Mouse (Mus musculus): ENCODE measurements around the gene Parva. TPM values are rescaled to one million over a fixed set of nuclear protein-coding genes. Genes with fewer than 3 reads are reported as not detected.

The Parva gene
- 78.5 and 80.0 TPM in 2 replicates for polyA plus RNA-seq (2015; fragmentation: Nextera tagmentation; extraction: Ambion mirVana)

DNA sequence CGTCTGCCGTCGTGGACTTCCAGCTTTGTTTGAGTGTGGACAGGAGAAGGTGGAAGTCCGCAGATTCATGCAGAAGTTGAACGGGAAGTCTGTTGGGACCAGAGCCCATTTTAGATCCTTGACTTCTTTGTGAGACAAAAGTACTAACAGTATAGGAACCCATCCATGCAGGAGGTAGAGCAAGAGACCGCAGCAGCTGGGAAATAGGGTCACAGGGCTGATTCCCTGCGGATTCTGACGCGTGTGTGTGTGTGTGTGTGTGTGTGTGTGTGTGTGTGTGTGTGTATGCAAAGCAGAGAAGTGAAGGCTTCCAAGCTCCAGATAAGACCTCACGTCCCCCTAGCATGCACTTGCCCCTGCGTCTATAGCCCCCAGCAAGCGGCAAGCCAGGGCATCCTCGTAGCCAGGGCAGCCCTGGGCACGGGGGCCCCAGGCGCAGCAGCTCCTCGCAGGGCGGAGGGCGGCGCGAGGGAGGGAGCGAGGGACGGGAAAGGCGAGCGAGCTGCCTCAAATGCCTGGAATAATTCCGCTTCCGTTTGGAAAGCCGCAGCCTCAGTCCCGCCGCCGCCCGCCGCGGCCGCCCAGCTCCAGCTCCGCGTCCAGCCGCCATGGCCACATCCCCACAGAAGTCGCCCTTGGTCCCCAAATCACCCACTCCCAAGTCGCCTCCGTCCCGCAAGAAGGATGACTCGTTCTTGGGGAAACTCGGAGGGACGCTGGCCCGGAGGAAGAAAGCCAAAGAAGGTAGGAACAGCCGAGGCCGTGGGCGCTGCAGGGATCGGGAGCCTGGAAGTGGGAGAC is at the start of gene Parva:
Gene Parva, plus strand, starts transcription at position 149 of the 801 bp plus-strand sequence.
- Histone ChIP-seq H3K9ac (ENCODE audit: low read depth, low read length) (peak within 1 kb of the TSS; percentile 97), H3K4me1 (ENCODE audit: control insufficient read depth, insufficient read depth, low read length) (peaks cover 16% of the 10 kb centered on the region), H3K36me3 (ENCODE audit: control insufficient read depth, insufficient read depth, low read length) (no peaks in the 10 kb centered on the region), H3K4me3 (ENCODE audit: low read length) (peak within 1 kb of the TSS; percentile 85), H3K27ac (ENCODE audit: low read length) (peak within 1 kb of the TSS; percentile 99), H3K27me3 (replicated peaks; ENCODE audit: control insufficient read depth, insufficient read depth, low read length) (no peaks in the 10 kb centered on the region), H3K9me3 (ENCODE audit: control insufficient read depth, low read length) (no peaks in the 10 kb centered on the region), H3K4me2 (ENCODE audit: low read depth, low read length) (peak within 1 kb of the TSS; percentile 90)
- peak; percentile 90 for ATAC-seq
- under 1% methylated on average over 48 of the region's 49 CpGs for WGBS

DNA sequence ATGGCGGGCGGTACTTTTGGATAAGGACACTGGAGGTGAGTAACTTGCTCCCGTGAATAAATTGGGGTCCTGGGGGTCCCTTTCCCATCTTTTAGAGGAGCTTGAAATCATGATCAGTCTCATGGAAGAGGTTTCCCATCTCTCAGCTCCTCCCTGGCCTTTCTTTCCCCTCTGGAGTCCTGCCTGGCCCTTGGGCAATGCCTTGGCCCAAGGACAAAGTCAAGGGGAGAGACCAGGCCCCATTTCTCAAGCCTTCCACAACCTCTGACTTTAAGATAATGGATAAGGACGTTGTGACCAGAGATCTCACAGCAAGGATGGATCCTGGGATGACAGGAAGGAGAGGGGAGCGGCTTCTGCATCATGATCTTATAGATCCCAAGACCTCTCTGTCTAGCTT is 49.2 kb upstream of the Parva start:
- Histone ChIP-seq H3K4me1 (ENCODE audit: control insufficient read depth, insufficient read depth, low read length) (peaks cover 26% of the 10 kb centered on the region), H3K4me3 (ENCODE audit: low read length) (no peak overlapping the region), H3K27ac (ENCODE audit: low read length) (0 out of 2 replicates have a peak overlapping the region, but pooled peaks have one; percentile 49), H3K36me3 (ENCODE audit: control insufficient read depth, insufficient read depth, low read length) (no peaks in the 10 kb centered on the region), H3K9me3 (ENCODE audit: control insufficient read depth, low read length) (no peaks in the 10 kb centered on the region), H3K4me2 (ENCODE audit: low read depth, low read length) (no peak overlapping the region), H3K9ac (ENCODE audit: low read depth, low read length) (no peak overlapping the region), H3K27me3 (replicated peaks; ENCODE audit: control insufficient read depth, insufficient read depth, low read length) (no peaks in the 10 kb centered on the region)
- ATAC-seq, result no peak
- WGBS, result 88% methylated on average over 5 of the region's 5 CpGs

DNA sequence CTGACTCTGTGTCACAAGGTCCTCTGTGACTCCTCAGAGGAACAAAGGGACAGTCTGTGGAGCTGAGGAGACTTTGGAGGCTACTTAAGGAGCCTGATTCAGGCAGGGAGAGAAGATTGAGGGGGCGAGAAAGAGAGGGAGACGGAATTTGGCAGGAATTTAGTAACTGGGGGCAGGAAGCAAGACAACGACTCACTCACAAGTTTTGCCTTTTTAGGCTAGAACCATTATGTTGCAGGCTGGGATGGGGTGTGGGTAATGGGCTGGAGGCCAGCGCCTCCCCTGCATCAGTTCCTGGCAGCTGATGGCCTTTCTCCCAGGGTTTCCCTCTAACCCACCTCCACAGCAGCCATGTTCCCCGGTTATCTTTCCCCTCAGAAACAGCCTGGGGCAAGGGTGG is 48.8 kb upstream of the Parva start:
- no peak for ATAC-seq
- no peak overlapping the region for H3K4me3 ChIP-seq (ENCODE audit: low read length)
- H3K9me3 ChIP-seq (ENCODE audit: control insufficient read depth, low read length), result no peaks in the 10 kb centered on the region
- H3K27ac ChIP-seq (ENCODE audit: low read length), result 0 out of 2 replicates have a peak overlapping the region, but pooled peaks have one; percentile 49
- WGBS, result 71% methylated on average over 5 of the region's 5 CpGs
- no peaks in the 10 kb centered on the region for H3K36me3 ChIP-seq (ENCODE audit: control insufficient read depth, insufficient read depth, low read length)
- peak overlapping the region; percentile 12; the same call in 1 of the 2 replicates for H3K9ac ChIP-seq (ENCODE audit: low read depth, low read length)
- peaks cover 22% of the 10 kb centered on the region for H3K4me1 ChIP-seq (ENCODE audit: control insufficient read depth, insufficient read depth, low read length)
- no peaks in the 10 kb centered on the region for H3K27me3 ChIP-seq (replicated peaks; ENCODE audit: control insufficient read depth, insufficient read depth, low read length)
- no peak overlapping the region for H3K4me2 ChIP-seq (ENCODE audit: low read depth, low read length)

- Histone ChIP-seq H3K9ac (ENCODE audit: low read depth, low read length) (no peak overlapping the region), H3K9me3 (ENCODE audit: control insufficient read depth, low read length) (no peaks in the 10 kb centered on the region), H3K27me3 (replicated peaks; ENCODE audit: control insufficient read depth, insufficient read depth, low read length) (no peaks in the 10 kb centered on the region), H3K4me1 (ENCODE audit: control insufficient read depth, insufficient read depth, low read length) (peaks cover 20% of the 10 kb centered on the region), H3K4me3 (ENCODE audit: low read length) (no peak overlapping the region), H3K36me3 (ENCODE audit: control insufficient read depth, insufficient read depth, low read length) (no peaks in the 10 kb centered on the region), H3K27ac (ENCODE audit: low read length) (no peak overlapping the region), H3K4me2 (ENCODE audit: low read depth, low read length) (no peak overlapping the region)
- ATAC-seq, result no peak
- 50% methylated on average over 5 of the region's 5 CpGs for WGBS
Measured at GRCm38 (mm10) chr7:112386521-112386920, 40.8 kb upstream of the Parva start.

DNA sequence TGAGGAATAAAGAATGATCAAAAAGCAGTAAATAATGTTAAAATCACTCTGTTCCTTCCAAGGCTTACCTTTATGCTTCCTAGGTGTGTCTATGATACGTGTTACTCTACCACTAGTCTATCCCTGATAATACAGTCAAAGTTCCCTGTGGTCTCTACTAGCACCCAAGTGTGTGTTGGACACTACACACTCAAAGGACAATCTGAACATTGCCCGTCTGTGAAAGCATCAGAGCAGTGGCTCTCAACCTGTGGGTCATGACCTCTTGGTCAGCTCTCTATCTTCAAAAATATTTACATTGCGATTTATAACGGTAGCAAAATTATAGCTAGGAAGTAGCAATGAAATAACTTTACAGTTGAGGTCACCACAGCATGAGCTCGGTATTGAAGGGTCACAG is 39.4 kb upstream of the Parva start:
- H3K4me2 ChIP-seq (ENCODE audit: low read depth, low read length), result no peak overlapping the region
- peaks cover 24% of the 10 kb centered on the region for H3K4me1 ChIP-seq (ENCODE audit: control insufficient read depth, insufficient read depth, low read length)
- ATAC-seq, result no peak
- H3K27me3 ChIP-seq (replicated peaks; ENCODE audit: control insufficient read depth, insufficient read depth, low read length), result no peaks in the 10 kb centered on the region
- H3K4me3 ChIP-seq (ENCODE audit: low read length), result no peak overlapping the region
- WGBS, result 72% methylated on average over 5 of the region's 5 CpGs
- no peaks in the 10 kb centered on the region for H3K9me3 ChIP-seq (ENCODE audit: control insufficient read depth, low read length)
- H3K27ac ChIP-seq (ENCODE audit: low read length), result no peak overlapping the region
- no peaks in the 10 kb centered on the region for H3K36me3 ChIP-seq (ENCODE audit: control insufficient read depth, insufficient read depth, low read length)
- no peak overlapping the region for H3K9ac ChIP-seq (ENCODE audit: low read depth, low read length)

DNA sequence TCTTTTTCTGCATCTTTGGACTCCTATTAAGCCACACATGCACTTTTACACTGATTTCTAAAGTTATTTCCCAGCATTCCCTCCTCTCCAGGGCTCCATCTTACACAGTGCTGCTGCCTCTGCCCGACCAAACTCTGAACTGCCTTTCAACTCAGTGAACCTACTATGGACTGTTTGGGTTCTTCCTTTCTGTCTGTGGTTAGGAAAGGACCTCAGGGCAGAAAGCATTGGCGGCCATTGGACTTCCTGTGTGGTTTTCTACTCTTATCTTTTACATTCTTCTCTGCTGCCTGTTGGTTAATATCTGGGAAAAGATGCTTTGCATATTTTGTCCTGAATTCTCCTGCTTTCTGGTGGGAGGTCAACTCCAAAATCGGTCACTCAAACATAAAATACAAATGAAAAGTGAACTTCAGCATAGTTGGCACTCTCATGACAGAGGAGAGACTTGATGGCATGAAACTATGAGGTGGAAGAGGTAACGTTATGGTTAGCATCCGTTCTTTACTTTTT is 38.9 kb upstream of the Parva start:
- no peaks in the 10 kb centered on the region for H3K27me3 ChIP-seq (replicated peaks; ENCODE audit: control insufficient read depth, insufficient read depth, low read length)
- H3K9me3 ChIP-seq (ENCODE audit: control insufficient read depth, low read length), result no peaks in the 10 kb centered on the region
- no peak overlapping the region for H3K27ac ChIP-seq (ENCODE audit: low read length)
- WGBS, result 82% methylated on average over 5 of the region's 5 CpGs
- H3K9ac ChIP-seq (ENCODE audit: low read depth, low read length), result no peak overlapping the region
- H3K4me3 ChIP-seq (ENCODE audit: low read length), result no peak overlapping the region
- H3K4me2 ChIP-seq (ENCODE audit: low read depth, low read length), result no peak overlapping the region
- ATAC-seq, result no peak
- H3K36me3 ChIP-seq (ENCODE audit: control insufficient read depth, insufficient read depth, low read length), result no peaks in the 10 kb centered on the region
- peaks cover 24% of the 10 kb centered on the region for H3K4me1 ChIP-seq (ENCODE audit: control insufficient read depth, insufficient read depth, low read length)

DNA sequence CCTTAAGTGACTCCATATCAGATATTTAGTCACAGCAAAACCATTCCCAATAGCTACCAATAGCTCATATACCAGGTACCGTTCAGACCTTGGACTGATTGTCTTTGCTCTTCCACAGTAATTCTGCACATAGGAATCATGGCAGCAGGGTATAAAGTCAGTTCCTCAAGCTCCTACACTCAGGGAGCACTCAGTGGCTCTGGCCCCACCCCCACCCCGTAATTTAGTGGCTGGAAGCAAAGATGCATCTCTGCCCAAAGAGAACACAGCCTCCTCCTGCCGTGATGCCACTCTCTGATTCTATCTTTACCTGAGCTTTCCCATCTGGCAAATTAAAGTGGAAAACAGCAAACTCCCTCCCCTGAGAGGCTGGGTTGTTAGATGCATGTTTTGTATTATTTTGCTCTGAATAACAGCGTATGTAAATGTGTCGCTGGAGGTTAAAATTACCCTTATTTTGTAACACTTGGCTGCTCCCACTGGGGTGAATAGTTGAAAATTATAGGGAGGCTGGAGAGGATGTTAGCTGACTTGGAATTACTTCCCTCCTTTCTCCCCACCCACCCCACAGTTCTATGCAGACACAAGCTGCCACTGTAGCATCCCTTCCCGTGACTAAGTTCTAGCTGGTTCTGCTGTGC is 37.6 kb upstream of the Parva start:
- peak overlapping the region; percentile 3; the same call in 1 of the 2 replicates for H3K4me2 ChIP-seq (ENCODE audit: low read depth, low read length)
- no peaks in the 10 kb centered on the region for H3K9me3 ChIP-seq (ENCODE audit: control insufficient read depth, low read length)
- H3K4me3 ChIP-seq (ENCODE audit: low read length), result no peak overlapping the region
- H3K9ac ChIP-seq (ENCODE audit: low read depth, low read length), result no peak overlapping the region
- 42% methylated on average over 6 of the region's 6 CpGs for WGBS
- H3K36me3 ChIP-seq (ENCODE audit: control insufficient read depth, insufficient read depth, low read length), result no peaks in the 10 kb centered on the region
- peaks cover 24% of the 10 kb centered on the region for H3K4me1 ChIP-seq (ENCODE audit: control insufficient read depth, insufficient read depth, low read length)
- H3K27ac ChIP-seq (ENCODE audit: low read length), result peak overlapping the region; percentile 51
- 0 out of 2 replicates have a peak, but pooled peaks have one; percentile 40 for ATAC-seq
- no peaks in the 10 kb centered on the region for H3K27me3 ChIP-seq (replicated peaks; ENCODE audit: control insufficient read depth, insufficient read depth, low read length)

DNA sequence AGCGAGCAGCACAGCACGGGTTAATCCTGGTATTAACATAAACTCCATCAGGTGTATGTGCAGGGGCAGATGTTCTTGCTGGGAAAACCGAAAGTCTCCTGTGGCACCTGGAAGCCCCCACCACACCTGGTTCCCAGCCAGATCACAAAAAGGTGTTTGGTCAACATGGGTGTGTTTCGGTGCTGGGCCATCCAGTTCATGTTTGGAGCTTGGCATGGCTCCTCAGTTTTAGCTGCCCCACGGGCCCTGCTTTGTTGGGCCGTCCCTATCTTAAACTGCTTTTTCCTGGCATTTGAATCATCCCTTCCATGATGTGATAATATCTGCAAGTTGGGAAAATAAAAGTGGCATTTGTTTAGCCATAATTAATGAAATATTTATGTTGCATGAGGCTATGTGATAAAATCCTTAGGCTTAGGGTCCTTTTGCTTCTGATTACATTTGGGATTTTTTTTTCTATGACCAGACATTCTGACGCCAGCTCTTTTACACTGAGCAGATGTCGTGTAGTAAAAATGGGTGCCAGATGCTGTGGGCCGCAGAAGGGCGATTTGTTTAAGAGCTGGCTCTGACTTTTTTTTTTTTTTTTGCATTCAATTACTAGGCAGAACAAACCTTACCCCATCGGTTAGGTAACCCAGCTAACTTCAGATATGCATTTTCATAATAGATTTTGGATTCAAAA is 36.9 kb upstream of the Parva start:
- peak; percentile 53 for ATAC-seq
- WGBS, result 29% methylated on average over 11 of the region's 11 CpGs
- H3K27ac ChIP-seq (ENCODE audit: low read length), result peak overlapping the region; percentile 51

More for the DNA sequence above, 36.9 kb upstream of the Parva start:
- Histone ChIP-seq H3K4me2 (ENCODE audit: low read depth, low read length) (peak overlapping the region; percentile 3; the same call in 1 of the 2 replicates), H3K4me1 (ENCODE audit: control insufficient read depth, insufficient read depth, low read length) (peaks cover 24% of the 10 kb centered on the region), H3K9me3 (ENCODE audit: control insufficient read depth, low read length) (no peaks in the 10 kb centered on the region), H3K36me3 (ENCODE audit: control insufficient read depth, insufficient read depth, low read length) (no peaks in the 10 kb centered on the region), H3K27me3 (replicated peaks; ENCODE audit: control insufficient read depth, insufficient read depth, low read length) (no peaks in the 10 kb centered on the region), H3K9ac (ENCODE audit: low read depth, low read length) (no peak overlapping the region), H3K4me3 (ENCODE audit: low read length) (no peak overlapping the region)

All from intestine, embryonic 16.5 days (tissue).